Mouse (Mus musculus): ENCODE data around the gene Morn1.

Morn1 gene

DNA sequence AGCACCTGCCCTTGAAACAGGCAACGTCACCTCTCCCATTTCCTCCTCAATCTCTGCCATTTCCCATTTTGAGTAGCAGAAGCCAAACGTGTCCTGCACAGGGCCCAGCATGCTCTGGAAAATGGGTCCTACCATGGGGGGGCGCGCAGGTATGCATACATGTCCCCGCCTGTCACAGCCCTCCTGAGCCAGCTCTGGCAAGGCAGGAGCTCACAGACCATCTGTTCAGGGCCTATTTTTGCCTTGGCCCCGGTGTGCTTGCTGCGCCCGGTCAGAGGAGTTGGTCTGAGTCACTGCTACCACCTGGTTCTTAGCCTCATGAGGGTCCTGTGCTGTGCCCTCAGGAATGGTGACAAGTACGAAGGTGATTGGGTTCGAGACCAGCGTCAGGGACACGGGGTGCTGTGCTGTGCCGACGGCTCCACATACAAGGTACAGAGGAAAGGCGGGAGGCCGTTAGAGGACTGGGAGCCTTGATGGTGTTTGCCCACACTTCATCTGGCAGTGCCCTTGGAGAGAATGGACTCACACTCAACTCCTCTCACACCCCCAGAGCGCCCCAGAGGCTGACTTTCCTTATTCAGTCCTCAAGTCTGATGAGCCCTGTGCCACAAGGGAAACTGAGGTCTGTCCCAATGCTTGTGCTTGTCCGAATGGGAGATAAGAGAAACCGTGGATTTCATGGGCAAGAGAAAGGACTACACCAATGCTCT lies 6.5 kb downstream of the Morn1 start:
- CTCF ChIA-PET = interaction anchor here (0.6 to 5.2 kb wide), 13 partner anchors 13 to 309 kb away, joined by 3 to 98 read pairs (median 7); partner anchors contain the start of genes Faap20 (in 3 of the 4) and Pex10 (in 1 of the 4)
- POLR2A ChIA-PET = interaction anchor here in 3 of 4 experiments (0.6 to 1.9 kb wide), 8 partner anchors 17 to 234 kb away, joined by 3 to 5 read pairs (median 4); partner anchors contain the start of gene Faap20 (in 1 of the 3)

DNA sequence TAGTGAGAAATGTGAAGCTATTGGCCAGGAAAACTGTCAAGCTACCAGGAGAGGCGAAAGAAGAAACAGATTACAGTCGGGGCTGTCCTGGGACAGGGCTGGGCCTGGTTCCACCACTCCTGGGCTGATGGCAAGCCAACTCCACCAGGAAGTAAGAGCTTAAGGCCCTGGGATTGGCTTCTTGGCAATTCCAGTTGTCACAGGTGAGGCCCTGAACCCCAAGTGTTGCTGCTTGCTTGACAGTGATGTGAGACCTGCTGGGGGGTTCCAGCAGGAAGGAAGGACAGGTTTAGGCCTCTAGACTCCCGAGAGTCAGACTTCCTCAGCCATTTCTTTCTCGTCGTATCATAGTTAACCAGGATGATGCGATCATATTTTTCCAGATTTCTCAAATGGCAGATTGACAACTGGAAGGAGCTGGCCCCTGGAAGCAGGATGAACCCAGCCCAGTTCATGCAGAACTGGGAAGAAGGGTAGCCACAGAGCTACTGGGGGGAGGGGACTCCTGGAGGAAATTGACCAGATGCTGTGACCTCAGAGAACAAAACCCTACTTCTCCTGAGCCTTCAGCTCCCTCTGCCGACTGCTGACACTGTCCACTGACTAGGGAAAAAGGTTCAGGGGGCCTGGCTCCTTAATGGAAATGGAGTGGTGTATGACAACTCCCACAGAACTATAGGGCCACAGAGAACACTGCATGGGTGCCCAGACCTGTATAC lies 7.2 kb downstream of the Morn1 start:
- ChIA-PET POLR2A (interaction anchor here (0.6 to 2.7 kb wide), 16 partner anchors 18 to 233 kb away, joined by 3 to 20 read pairs (median 4); partner anchors contain the start of genes Faap20 (in 2 of the 4) and Pex10 (in 1 of the 4)), CTCF (interaction anchor here (0.5 to 5.2 kb wide), 46 partner anchors 7 to 358 kb away, joined by 3 to 98 read pairs (median 4); partner anchors contain the start of genes Faap20 (in 4 of the 4), Morn1 (in 1 of the 4), Pex10 (in 1 of the 4) and Rer1 (in 1 of the 4))

DNA sequence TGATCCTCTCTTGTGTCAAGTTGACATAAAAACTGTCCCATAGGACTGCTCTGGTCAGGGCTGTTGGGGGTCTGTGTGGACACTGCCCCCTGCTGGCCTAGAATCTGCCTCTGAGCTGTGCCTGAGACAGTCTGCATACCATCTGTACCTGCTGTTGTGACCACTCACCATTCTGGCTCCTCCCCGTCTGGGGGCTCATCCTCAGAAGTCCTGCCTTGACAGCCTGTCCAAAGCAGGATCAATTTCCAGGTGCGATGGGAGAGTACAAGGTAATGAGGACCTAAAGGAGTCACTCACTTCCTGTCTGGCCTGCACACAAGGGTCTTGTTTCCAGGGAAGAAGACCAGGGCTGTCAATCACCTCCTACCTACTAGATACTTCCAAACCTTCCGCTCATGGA lies 8.2 kb downstream of the Morn1 start:
- CTCF ChIA-PET = interaction anchor here (0.5 to 5.2 kb wide), 81 partner anchors 8 to 574 kb away, joined by 3 to 98 read pairs (median 4); partner anchors contain the start of genes Faap20 (in 4 of the 4), Morn1 (in 3 of the 4), Pex10 (in 3 of the 4) and Rer1 (in 3 of the 4)

DNA sequence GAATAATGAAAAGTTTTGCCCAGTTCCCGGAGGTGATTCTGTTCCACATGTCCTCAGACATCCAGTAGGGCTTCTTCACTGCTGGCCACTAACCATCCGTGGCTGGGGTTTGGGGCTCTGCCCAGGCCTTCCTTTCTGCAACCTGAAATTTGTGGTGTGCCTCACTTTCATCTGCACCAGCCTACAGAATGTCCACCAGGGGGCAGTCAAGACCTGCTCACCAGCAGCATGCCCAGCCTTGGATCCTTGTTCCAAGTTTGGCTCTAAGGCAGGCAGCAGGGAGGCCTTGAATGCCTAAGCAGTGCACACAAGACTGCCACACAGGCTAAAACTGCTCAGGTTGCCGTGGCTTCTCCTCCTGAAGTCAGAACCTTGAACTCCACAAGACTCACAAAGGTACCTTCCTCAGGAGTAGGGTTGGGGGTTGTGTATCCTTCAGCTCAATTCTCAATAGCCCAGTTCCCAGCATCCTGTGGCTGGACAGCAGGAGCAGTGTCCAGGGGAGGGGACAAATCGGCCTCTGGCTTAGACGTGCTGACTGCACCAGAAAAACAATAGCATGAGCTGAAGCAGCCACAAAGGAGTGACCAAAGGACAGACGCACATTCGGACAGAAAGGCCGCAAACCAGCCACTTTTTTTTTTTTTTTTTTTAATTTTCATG lies 9.0 kb downstream of the Morn1 start:
- CTCF ChIA-PET = interaction anchor here (0.6 to 5.2 kb wide), 47 partner anchors 9 to 316 kb away, joined by 3 to 98 read pairs (median 5); partner anchors contain the start of genes Faap20 (in 4 of the 4), Morn1 (in 3 of the 4), Pex10 (in 3 of the 4) and Rer1 (in 3 of the 4)

More for the DNA sequence above, 8.2 kb downstream of the Morn1 start:
- POLR2A ChIA-PET = interaction anchor here in 3 of 4 experiments (0.5 to 2.7 kb wide), 22 partner anchors 8 to 226 kb away, joined by 3 to 20 read pairs (median 4); partner anchors contain the start of genes Faap20 (in 3 of the 3), Pex10 (in 2 of the 3), Morn1 (in 1 of the 3) and Rer1 (in 1 of the 3)

DNA sequence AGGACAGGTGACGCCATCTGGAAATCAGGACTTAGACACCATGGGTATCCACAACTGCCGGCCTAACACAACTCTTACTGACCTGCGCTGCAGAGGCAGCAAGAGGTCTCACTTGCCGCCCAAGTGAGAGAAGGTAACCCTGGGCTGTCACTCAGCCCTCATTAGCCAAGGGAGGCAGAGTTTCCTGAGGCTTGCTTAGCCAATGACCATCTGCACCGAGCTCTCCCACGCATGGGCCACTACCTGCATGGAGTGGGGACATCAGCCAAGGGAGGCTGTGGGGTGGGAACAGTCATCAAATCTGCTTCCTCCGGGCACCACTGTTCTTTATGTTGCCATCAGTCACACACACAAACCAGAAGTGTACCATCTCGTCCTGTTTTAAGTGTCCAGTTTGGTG lies 9.6 kb downstream of the Morn1 start:
- CTCF ChIA-PET = interaction anchor here (0.7 to 5.2 kb wide), 23 partner anchors 9 to 317 kb away, joined by 3 to 98 read pairs (median 6); partner anchors contain the start of genes Faap20 (in 4 of the 4), Morn1 (in 2 of the 4) and Rer1 (in 2 of the 4)

More for the DNA sequence above, 9.0 kb downstream of the Morn1 start:
- POLR2A ChIA-PET = interaction anchor here (1.0 to 2.7 kb wide), 12 partner anchors 9 to 154 kb away, joined by 3 to 20 read pairs (median 7); partner anchors contain the start of genes Faap20 (in 3 of the 4), Morn1 (in 1 of the 4), Pex10 (in 1 of the 4) and Rer1 (in 1 of the 4)

DNA sequence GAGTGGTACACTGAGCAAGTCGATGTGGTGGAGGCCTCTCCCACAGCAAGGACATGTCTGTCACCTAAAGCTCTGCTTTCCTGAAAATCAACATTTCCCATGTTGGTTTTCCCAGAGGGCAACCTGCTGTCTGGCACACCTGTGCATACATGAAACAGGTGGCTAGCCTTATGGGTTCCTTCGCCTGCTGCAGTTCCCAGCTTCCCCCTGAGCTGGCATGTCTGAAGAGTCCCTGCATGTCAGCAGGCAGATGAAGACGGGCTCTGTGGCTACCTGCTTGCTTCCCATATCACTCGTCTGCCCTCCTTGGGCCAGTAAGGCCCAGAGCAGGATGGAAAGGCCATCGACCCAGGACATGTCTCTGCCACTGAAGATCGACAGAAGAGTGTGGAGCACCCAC lies 11.1 kb downstream of the Morn1 start:
- CTCF ChIA-PET = interaction anchor here in 3 of 4 experiments (0.8 to 5.2 kb wide), 4 partner anchors 32 to 152 kb away, joined by 3 to 98 read pairs (median 38); partner anchors contain the start of gene Faap20 (in 3 of the 3)
- POLR2A ChIA-PET = interaction anchor here in 3 of 4 experiments (0.5 to 1.7 kb wide), 11 partner anchors 25 to 152 kb away, joined by 3 to 7 read pairs (median 3); partner anchors contain the start of genes Faap20 (in 1 of the 3) and Pex10 (in 1 of the 3)

More for the DNA sequence above, 9.6 kb downstream of the Morn1 start:
- POLR2A ChIA-PET = interaction anchor here (1.0 to 2.7 kb wide), 11 partner anchors 9 to 154 kb away, joined by 3 to 20 read pairs (median 7); partner anchors contain the start of genes Faap20 (in 3 of the 4), Morn1 (in 1 of the 4) and Rer1 (in 1 of the 4)

DNA sequence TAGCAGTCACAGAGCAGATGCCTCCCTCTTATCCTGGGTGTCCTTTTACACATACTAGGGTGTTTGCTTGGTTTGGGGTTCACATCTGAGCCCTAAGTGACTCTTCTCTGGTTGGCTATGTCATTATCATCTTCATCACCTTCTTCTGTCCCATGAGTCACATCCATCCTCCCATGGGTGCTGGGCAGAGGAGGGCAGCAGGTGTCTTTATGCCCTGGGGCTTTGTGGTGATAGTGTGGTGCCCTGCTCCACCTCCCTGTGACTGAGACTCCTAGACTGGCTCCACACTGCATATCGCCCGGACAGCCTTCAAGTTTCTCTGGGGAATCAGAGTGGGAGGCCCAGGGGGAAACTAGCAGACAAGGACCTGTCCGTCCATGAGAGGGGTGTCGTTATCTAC lies 12.2 kb downstream of the Morn1 start:
- ChIA-PET CTCF (no interaction called here), POLR2A (interaction anchor here in 1 of 4 experiments (0.6 kb wide), 1 partner anchor 27 kb away, joined by 3 read pairs; no protein-coding TSS in a partner anchor)

DNA sequence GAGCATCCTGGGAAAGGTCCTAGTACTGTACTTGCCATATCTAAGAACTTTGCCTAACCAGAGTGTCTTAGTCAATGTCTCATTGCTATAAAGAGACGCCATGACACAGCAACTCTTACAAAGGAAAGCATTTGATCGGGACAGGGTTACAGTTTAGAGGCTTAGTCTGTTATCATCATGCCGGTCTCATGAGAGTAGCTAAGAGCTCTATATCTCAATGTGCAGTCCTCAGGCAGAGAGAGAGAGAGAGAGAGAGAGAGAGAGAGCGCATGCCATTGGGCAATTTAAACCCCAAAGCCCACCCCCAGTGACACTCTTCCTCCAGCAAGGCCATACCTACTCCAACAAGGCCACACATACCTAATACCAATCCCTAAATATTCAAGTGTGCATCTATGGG lies 21.5 kb downstream of the Morn1 start:
- POLR2A ChIA-PET = interaction anchor here in 2 of 4 experiments (0.6 to 1.5 kb wide), 7 partner anchors 8 to 141 kb away, joined by 3 to 4 read pairs (median 3); partner anchors contain the start of gene Faap20 (in 1 of the 2)
- CTCF ChIA-PET = interaction anchor here (0.6 to 4.1 kb wide), 9 partner anchors 13 to 163 kb away, joined by 4 to 30 read pairs (median 6); partner anchors contain the start of gene Faap20 (in 3 of the 4)

DNA sequence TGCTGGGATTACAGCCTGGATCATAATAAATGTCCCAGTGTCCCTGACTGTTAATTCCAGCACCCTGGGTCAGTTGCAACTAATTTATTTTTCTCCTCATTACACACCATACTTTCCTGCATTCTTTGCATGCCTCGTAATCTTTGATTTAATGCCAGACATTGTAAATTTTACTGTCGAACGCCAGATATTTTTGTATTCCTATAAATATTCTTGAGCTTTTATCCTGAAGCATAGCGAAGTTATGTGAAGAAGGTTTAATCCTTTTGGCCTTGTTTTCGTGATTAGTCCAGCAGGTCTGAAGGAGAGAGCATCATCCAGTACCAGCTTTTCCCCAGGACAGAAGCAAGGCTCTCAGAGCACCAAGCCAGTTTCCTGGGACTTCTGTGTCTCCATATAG lies 23.1 kb downstream of the Morn1 start:
- POLR2A ChIA-PET = interaction anchor here in 3 of 4 experiments (0.7 to 1.4 kb wide), 7 partner anchors 23 to 629 kb away, joined by 3 read pairs; partner anchors contain the start of genes Morn1 (in 1 of the 3) and Rer1 (in 1 of the 3)
- CTCF ChIA-PET = interaction anchor here (0.5 to 1.4 kb wide), 8 partner anchors 13 to 159 kb away, joined by 3 to 6 read pairs (median 4); partner anchors contain the start of gene Faap20 (in 1 of the 4)

DNA sequence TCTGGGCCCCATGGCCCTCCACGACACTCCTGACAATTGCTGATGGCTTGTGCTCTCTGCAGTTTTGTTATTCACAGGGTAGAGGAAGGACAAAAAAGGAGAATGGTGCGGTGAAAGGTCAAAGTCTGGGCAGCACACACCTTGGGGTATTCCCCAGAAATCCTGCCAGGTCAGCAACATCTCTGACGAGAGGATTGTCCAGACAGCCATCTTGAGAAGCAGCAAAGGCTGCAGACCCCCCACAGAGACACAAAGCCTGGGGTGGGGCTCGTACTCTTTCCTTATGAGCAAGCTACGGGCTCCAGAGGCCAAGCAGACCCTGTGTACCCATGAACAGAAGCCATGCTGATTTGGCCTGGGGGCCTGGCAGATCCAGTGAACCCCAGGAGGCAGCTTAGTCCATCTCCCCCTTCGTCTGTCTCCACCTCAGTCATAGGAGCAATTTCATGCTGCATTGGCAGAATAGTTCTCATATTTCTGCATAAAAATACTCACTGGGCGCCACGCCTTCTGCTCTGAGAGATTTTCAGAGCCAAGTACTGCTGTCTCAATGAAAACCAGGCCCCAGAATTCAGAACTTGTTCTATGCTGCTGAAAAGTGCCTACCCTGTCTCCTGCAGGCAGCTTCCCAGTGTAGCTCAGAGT lies 27.5 kb downstream of the Morn1 start:
- CTCF ChIA-PET = interaction anchor here in 2 of 4 experiments (0.7 to 2.1 kb wide), 3 partner anchors 11 to 189 kb away, joined by 3 to 8 read pairs (median 3); no protein-coding TSS in a partner anchor
- POLR2A ChIA-PET = interaction anchor here in 1 of 4 experiments (1.2 to 1.4 kb wide), 3 partner anchors 108 to 115 kb away, joined by 3 to 4 read pairs (median 4); no protein-coding TSS in a partner anchor

DNA sequence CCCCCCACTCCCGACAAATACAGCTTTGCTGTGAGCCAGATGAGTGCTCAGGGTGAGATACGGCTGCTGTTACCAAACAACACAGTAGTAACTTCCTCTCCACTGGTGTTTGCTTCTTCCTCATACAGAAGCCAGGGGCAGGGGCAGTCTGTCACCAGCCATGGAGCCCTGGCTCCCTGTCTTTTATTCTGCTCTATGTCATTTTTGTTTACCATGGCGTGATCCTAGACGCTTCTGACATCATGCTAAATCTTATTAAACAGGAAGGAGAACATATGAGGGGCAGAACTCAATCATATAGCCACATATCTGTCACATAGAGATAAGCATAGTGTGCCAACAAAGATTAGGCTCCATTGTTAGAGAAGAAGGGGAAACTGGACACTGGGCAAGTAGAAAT lies 30.2 kb downstream of the Morn1 start:
- ChIA-PET CTCF (no interaction called here), POLR2A (interaction anchor here in 2 of 4 experiments (0.8 to 1.4 kb wide), 6 partner anchors 9 to 119 kb away, joined by 3 to 5 read pairs (median 4); no protein-coding TSS in a partner anchor)

DNA sequence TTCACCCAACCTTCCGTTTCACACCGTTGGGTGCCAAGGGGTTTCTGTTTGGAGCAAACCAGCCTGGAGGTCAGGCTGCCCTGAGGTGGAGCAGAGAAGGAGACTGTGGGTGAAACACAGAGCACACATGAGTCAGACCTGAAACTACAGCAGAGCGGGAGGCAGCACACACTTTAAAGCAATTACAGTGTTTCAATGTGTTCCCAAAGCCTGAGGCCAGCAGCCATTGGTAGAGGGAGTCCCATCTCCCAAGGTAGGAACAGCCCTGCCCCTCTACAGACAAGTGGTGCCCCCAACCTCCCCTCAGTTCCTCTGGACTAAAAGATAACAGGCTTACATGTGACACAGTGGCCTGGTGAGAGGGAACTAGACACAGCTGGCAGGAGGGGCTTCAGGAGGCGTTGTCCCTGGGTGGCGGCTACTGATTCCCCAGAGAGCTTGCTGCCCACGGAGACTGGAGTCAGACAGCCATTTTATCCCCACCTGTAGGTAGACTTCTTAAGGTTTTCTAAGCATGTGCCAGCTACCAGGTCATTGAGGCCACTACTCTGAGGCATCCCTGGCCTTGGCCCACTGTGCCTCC lies 31.1 kb downstream of the Morn1 start:
- POLR2A ChIA-PET = interaction anchor here in 2 of 4 experiments (0.6 to 1.4 kb wide), 4 partner anchors 10 to 642 kb away, joined by 3 to 4 read pairs (median 3); no protein-coding TSS in a partner anchor

DNA sequence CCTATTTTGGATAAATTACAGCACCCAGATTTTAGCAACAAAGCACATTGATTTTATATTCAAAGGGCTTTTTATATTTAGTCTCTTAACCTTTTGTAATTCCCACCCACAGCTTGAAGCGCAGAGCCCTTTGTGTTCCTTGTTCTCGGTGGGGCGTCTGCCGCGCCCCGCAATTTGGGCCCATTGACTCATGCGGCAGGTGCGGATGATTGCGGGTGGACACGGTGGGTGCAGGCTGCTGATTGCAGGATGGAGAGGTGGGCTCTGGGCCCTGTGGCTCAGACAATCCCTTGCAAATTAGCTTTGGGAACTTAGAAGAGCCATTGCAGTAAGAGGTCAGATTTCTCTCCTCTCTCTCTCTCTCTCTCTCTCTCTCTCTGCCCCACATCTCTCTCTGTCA lies 31.9 kb downstream of the Morn1 start:
- CTCF ChIA-PET = interaction anchor here in 2 of 4 experiments (1.1 to 1.2 kb wide), 2 partner anchors 23 kb away, joined by 3 to 4 read pairs; no protein-coding TSS in a partner anchor
- POLR2A ChIA-PET = interaction anchor here in 2 of 4 experiments (0.6 to 1.4 kb wide), 3 partner anchors 26 to 643 kb away, joined by 3 to 4 read pairs (median 3); no protein-coding TSS in a partner anchor

More for the DNA sequence above, 31.1 kb downstream of the Morn1 start:
- CTCF ChIA-PET = interaction anchor here in 3 of 4 experiments (0.6 to 1.2 kb wide), 3 partner anchors 22 to 320 kb away, joined by 3 to 6 read pairs (median 4); no protein-coding TSS in a partner anchor

DNA sequence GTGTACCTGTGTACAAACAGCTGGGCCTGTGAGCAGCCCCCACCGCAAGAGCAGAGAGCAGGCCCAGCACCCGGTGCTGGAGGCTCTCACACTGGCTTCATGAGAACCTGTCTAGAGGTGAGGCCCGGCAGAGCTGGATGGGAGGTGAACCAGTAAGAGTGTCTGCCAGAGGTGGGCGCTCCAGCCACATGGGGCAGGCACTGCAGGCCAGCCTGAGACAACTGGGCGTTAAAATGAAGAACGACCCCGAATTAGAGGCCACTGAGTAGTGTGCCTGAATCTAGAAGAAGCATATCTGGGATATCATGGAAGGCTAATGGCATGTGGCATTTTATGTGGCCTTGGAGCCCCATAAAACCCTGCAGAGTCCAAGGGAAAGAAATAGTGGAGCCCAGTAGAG lies 33.7 kb downstream of the Morn1 start:
- POLR2A ChIA-PET = interaction anchor here in 2 of 4 experiments (0.8 to 1.6 kb wide), 8 partner anchors 16 to 104 kb away, joined by 3 to 4 read pairs (median 3); partner anchors contain the start of genes Morn1 (in 1 of the 2) and Rer1 (in 1 of the 2)
- CTCF ChIA-PET = interaction anchor here in 3 of 4 experiments (0.6 to 3.9 kb wide), 9 partner anchors 10 to 283 kb away, joined by 3 to 14 read pairs (median 4); partner anchors contain the start of gene Faap20 (in 2 of the 3)

DNA sequence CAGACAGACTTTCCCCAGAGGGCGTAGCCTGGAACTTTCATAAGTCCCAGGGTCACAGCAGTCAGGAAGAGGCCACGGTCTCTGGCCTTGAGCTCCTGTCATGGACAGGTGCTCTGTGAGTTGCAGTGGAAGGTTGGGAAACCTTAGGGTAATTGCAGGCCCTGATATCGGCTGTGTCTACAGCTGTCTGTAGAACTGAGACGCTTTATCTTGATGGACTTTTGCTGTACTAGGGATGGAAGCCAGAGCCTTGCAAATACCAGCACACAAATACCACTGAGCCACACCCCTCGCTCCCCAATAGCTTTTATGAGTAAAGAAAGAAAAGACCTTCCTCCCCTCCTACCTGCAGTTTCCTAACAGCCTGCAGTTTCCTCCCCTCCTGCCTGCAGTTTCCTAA lies 34.2 kb downstream of the Morn1 start:
- CTCF ChIA-PET = interaction anchor here in 3 of 4 experiments (0.6 to 3.9 kb wide), 8 partner anchors 10 to 129 kb away, joined by 3 to 14 read pairs (median 4); partner anchors contain the start of gene Faap20 (in 2 of the 3)
- POLR2A ChIA-PET = interaction anchor here in 2 of 4 experiments (0.8 to 1.6 kb wide), 9 partner anchors 15 to 103 kb away, joined by 3 to 4 read pairs (median 3); partner anchors contain the start of genes Morn1 (in 1 of the 2) and Rer1 (in 1 of the 2)
